Mouse (Mus musculus) gastrocnemius, adult 2 months (tissue): ENCODE measurements at regions not wholly inside any gene's neighbourhood (a gene's known extent, or its start where the extent isn't known, plus 50 kb on each side); places are given as distances from the start of the nearest gene placed in this dataset.
A peak's percentile ranks its signal among the peaks of the same experiment; 100 is the strongest.

Experiments
- DNase-seq: peaks from one replicate; pipeline ENCODE4 v3.0.0; 2022
- H3K27ac ChIP-seq: fragments of 200-600 bp; 2 replicates; pipeline ENCODE4 v1.8.1; 2022; ENCODE audit warnings: mild to moderate bottlenecking
- H3K4me3 ChIP-seq: fragments of 200-600 bp; 2 replicates; pipeline ENCODE4 v1.8.1; 2022; ENCODE audit warnings: mild to moderate bottlenecking, moderate library complexity
- CTCF ChIP-seq: fragments of 200-600 bp; IDR thresholded peaks from 2 replicates; pipeline ENCODE4 v1.8.1; 2022; ENCODE audit warnings: antibody characterized with exemption, mild to moderate bottlenecking, moderate library complexity
- intact Hi-C: fragments of 180-260 bp; cut with DNase I; formaldehyde crosslinking; loops from one replicate; pipeline ENCODE4 v1.15.1; 2025

- Histone ChIP-seq H3K4me3 (no peak overlapping the region), H3K27ac (no peak overlapping the region)
- intact Hi-C loops = no loop called here
- DNase-seq = no peak
- no peak for TF ChIP-seq CTCF
Observed at GRCm38 (mm10) chr1:81587780-81588307, 511.1 kb downstream of the Nyap2 start.

GRCm38 (mm10) chr1:81591623-81592022, 514.9 kb downstream of the Nyap2 start:
- H3K4me3 ChIP-seq = no peak overlapping the region
- no peak for DNase-seq
- no peak overlapping the region for H3K27ac ChIP-seq
- TF ChIP-seq CTCF = peak; percentile 19; the same call in 1 of the 2 replicates
- intact Hi-C loops = loop anchor here (5.0 kb wide), 1 partner anchor 701 kb away; the partner anchor contains the start of gene Irs1

GRCm38 (mm10) chr1:81593280-81594182, 516.8 kb downstream of the Nyap2 start:
- DNase-seq = peak; percentile 43
- TF ChIP-seq CTCF = no peak
- intact Hi-C loops = loop anchor here (5.0 kb wide), 1 partner anchor 699 kb away; the partner anchor contains the start of gene Irs1
- peak overlapping the region; percentile 63 for H3K27ac ChIP-seq
- peak overlapping the region; percentile 62 for H3K4me3 ChIP-seq

- no peak for TF ChIP-seq CTCF
- H3K27ac ChIP-seq = peak overlapping the region; percentile 63; the same call in 1 of the 2 replicates
- H3K4me3 ChIP-seq = peak overlapping the region; percentile 62
- no peak for DNase-seq
- intact Hi-C loops = loop anchor here (5.0 kb wide), 1 partner anchor 698 kb away; the partner anchor contains the start of gene Irs1
Observed at GRCm38 (mm10) chr1:81594183-81594515, 517.4 kb downstream of the Nyap2 start.

- no peak for TF ChIP-seq CTCF
- intact Hi-C loops = loop anchor here (5.0 kb wide), 1 partner anchor 698 kb away; the partner anchor contains the start of gene Irs1
Observed at GRCm38 (mm10) chr1:81594606-81595005, 517.9 kb downstream of the Nyap2 start.

GRCm38 (mm10) chr1:81608772-81609171, 532.0 kb downstream of the Nyap2 start:
- TF ChIP-seq CTCF = no peak
- H3K4me3 ChIP-seq = no peak overlapping the region
- H3K27ac ChIP-seq = no peak overlapping the region
- intact Hi-C loops = no loop called here
- no peak for DNase-seq

More at GRCm38 (mm10) chr1:81594606-81595005, 517.9 kb downstream of the Nyap2 start:
- H3K27ac ChIP-seq = no peak overlapping the region
- no peak overlapping the region for H3K4me3 ChIP-seq
- DNase-seq = no peak

GRCm38 (mm10) chr1:81618880-81619279, 542.1 kb downstream of the Nyap2 start:
- Histone ChIP-seq H3K4me3 (no peak overlapping the region), H3K27ac (no peak overlapping the region)
- intact Hi-C loops = no loop called here
- no peak for DNase-seq
- TF ChIP-seq CTCF = no peak

- no peak overlapping the region for H3K27ac ChIP-seq
- intact Hi-C loops = no loop called here
- TF ChIP-seq CTCF = no peak
- no peak overlapping the region for H3K4me3 ChIP-seq
- no peak for DNase-seq
Observed at GRCm38 (mm10) chr1:81624141-81624540, 547.4 kb downstream of the Nyap2 start.

GRCm38 (mm10) chr1:81632704-81633103, 556.0 kb downstream of the Nyap2 start:
- no peak for DNase-seq
- intact Hi-C loops = no loop called here
- no peak for TF ChIP-seq CTCF
- Histone ChIP-seq H3K4me3 (no peak overlapping the region), H3K27ac (no peak overlapping the region)

GRCm38 (mm10) chr1:81637357-81637756, 560.6 kb downstream of the Nyap2 start:
- Histone ChIP-seq H3K4me3 (no peak overlapping the region), H3K27ac (no peak overlapping the region)
- DNase-seq = no peak
- intact Hi-C loops = no loop called here
- TF ChIP-seq CTCF = no peak

GRCm38 (mm10) chr1:81652990-81653717, 576.4 kb downstream of the Nyap2 start:
- TF ChIP-seq CTCF = no peak
- DNase-seq = no peak
- H3K4me3 ChIP-seq = no peak overlapping the region
- intact Hi-C loops = no loop called here
- H3K27ac ChIP-seq = no peak overlapping the region

GRCm38 (mm10) chr1:81661245-81661644, 571.7 kb upstream of the Gm9747 start:
- Histone ChIP-seq H3K4me3 (no peak overlapping the region), H3K27ac (peak overlapping the region; percentile 44)
- DNase-seq = no peak
- no peak for TF ChIP-seq CTCF
- intact Hi-C loops = no loop called here

- intact Hi-C loops = no loop called here
- no peak overlapping the region for H3K4me3 ChIP-seq
- TF ChIP-seq CTCF = no peak
- no peak overlapping the region for H3K27ac ChIP-seq
- no peak for DNase-seq
Observed at GRCm38 (mm10) chr1:81671142-81671541, 561.8 kb upstream of the Gm9747 start.
